Mouse (Mus musculus) olfactory bulb, adult 2 months (tissue): ENCODE measurements at regions not wholly inside any gene's neighbourhood (a gene's known extent, or its start where the extent isn't known, plus 50 kb on each side); places are given as distances from the start of the nearest gene placed in this dataset.

ENCODE experiments used
- H3K27ac ChIP-seq: fragments of 200-500 bp; 2 replicates; pipeline ENCODE4 v1.5.1; 2012; ENCODE audit warnings: low read depth, low read length; ENCODE audit not compliant: insufficient read depth
- H3K4me1 ChIP-seq: fragments of 200-500 bp; 2 replicates; pipeline ENCODE4 v1.6.1; 2012; ENCODE audit warnings: low read length; ENCODE audit not compliant: control insufficient read depth, insufficient read depth
- H3K4me3 ChIP-seq: fragments of 200-500 bp; 2 replicates; pipeline ENCODE4 v1.5.1; 2012; ENCODE audit warnings: mild to moderate bottlenecking, low read depth, low read length, moderate library complexity; ENCODE audit not compliant: insufficient read depth
- CTCF ChIP-seq: fragments of 200-500 bp; IDR thresholded peaks from 2 replicates; pipeline ENCODE4 v1.5.1; 2012; ENCODE audit warnings: low read depth, mild to moderate bottlenecking, low read length, moderate library complexity; ENCODE audit not compliant: insufficient read depth
- POLR2A ChIP-seq: fragments of 200-500 bp; IDR thresholded peaks from 2 replicates; pipeline ENCODE4 v1.6.1; 2012; ENCODE audit warnings: mild to moderate bottlenecking, low read depth, low read length, moderate library complexity; ENCODE audit not compliant: insufficient read depth
- WGBS: fragments of 180-500 bp; shearing (Covaris S2); methylation state at CpG from one replicate; pipeline ENCODE4 v1.1.7; 2018; 5-methylcytosine and 5-hydroxymethylcytosine counted together

GRCm38 (mm10) chr6:145310601-145311000, 60.6 kb upstream of the Kras start:
- TF ChIP-seq POLR2A (no peak), CTCF (no peak)
- Histone ChIP-seq H3K27ac (no peak overlapping the region), H3K4me1 (peaks cover 8% of the 10 kb centered on the region), H3K4me3 (no peak overlapping the region)
- 63% methylated on average over 6 of the region's 6 CpGs for WGBS

GRCm38 (mm10) chr6:145309025-145309424, 59.0 kb upstream of the Kras start:
- no peak overlapping the region for H3K27ac ChIP-seq
- WGBS, result 87% methylated on average over 3 of the region's 3 CpGs
- H3K4me3 ChIP-seq, result no peak overlapping the region
- TF ChIP-seq POLR2A, result no peak
- TF ChIP-seq CTCF, result no peak
- H3K4me1 ChIP-seq, result peaks cover 8% of the 10 kb centered on the region

GRCm38 (mm10) chr6:145307237-145307636, 57.2 kb upstream of the Kras start:
- H3K4me3 ChIP-seq, result no peak overlapping the region
- 84% methylated on average over 8 of the region's 8 CpGs for WGBS
- peaks cover 14% of the 10 kb centered on the region for H3K4me1 ChIP-seq
- TF ChIP-seq POLR2A, result no peak
- TF ChIP-seq CTCF, result no peak
- no peak overlapping the region for H3K27ac ChIP-seq

- H3K4me1 ChIP-seq, result peaks cover 14% of the 10 kb centered on the region
- no peak overlapping the region for H3K27ac ChIP-seq
- TF ChIP-seq CTCF (no peak), POLR2A (no peak)
- WGBS, result 58% methylated on average over 18 of the region's 18 CpGs
- no peak overlapping the region for H3K4me3 ChIP-seq
Measured at GRCm38 (mm10) chr6:145306331-145307124, 56.5 kb upstream of the Kras start.

- Histone ChIP-seq H3K4me3 (no peak overlapping the region), H3K27ac (no peak overlapping the region), H3K4me1 (peaks cover 14% of the 10 kb centered on the region)
- no peak for TF ChIP-seq POLR2A
- WGBS, result 96% methylated on average over 5 of the region's 5 CpGs
Measured at GRCm38 (mm10) chr6:145305669-145306068, 55.6 kb upstream of the Kras start.

GRCm38 (mm10) chr6:145303641-145304070, 53.6 kb upstream of the Kras start:
- Histone ChIP-seq H3K4me1 (peaks cover 14% of the 10 kb centered on the region), H3K4me3 (peak overlapping the region; percentile 13), H3K27ac (no peak overlapping the region)
- TF ChIP-seq POLR2A, result no peak
- no peak for TF ChIP-seq CTCF
- WGBS, result 15% methylated on average over 18 of the region's 18 CpGs

- H3K4me1 ChIP-seq, result peaks cover 14% of the 10 kb centered on the region
- TF ChIP-seq POLR2A, result no peak
- TF ChIP-seq CTCF, result no peak
- WGBS, result 74% methylated on average over 22 of the region's 22 CpGs
- H3K4me3 ChIP-seq, result peak overlapping the region; percentile 13
- H3K27ac ChIP-seq, result no peak overlapping the region
Measured at GRCm38 (mm10) chr6:145302907-145303640, 53.0 kb upstream of the Kras start.

GRCm38 (mm10) chr6:145302105-145302504, 52.1 kb upstream of the Kras start:
- H3K4me3 ChIP-seq, result no peak overlapping the region
- H3K27ac ChIP-seq, result no peak overlapping the region
- peaks cover 13% of the 10 kb centered on the region for H3K4me1 ChIP-seq
- 91% methylated on average over 10 of the region's 10 CpGs for WGBS
- TF ChIP-seq POLR2A (no peak), CTCF (no peak)

- no peak overlapping the region for H3K4me3 ChIP-seq
- H3K4me1 ChIP-seq, result peaks cover 7% of the 10 kb centered on the region
- WGBS, result 50% methylated on average over 6 of the region's 6 CpGs
- no peak overlapping the region for H3K27ac ChIP-seq
- TF ChIP-seq POLR2A (no peak), CTCF (no peak)
Measured at GRCm38 (mm10) chr6:145300266-145300858, 50.3 kb upstream of the Kras start.
